Comparison of ENCODE assay signal across 8 mouse cellular contexts in genomic region chr8:128941022-128941641, GRCm38 (mm10).
DNase-seq lines count a peak whose midpoint lies in the region; ATAC-seq and TF ChIP-seq lines count a peak whose summit lies in the region.
"Not testable (repeated sequence)": the region's sequence is repeated elsewhere in the genome, so short reads cannot be mapped to it uniquely, and the experiment has no call there.

No protein-coding gene starts in this region.

- POLR2A ChIA-PET in Patski (lab: Charles Lee), result not testable (repeated sequence)

- not testable (repeated sequence) for H3K9me3 ChIP-seq in intestine, embryonic 15.5 days; lung, embryonic 16.5 days (ENCODE audit: control insufficient read depth, low read length); neural tube, embryonic 14.5 days (ENCODE audit: control insufficient read depth, low read length)

- not testable (repeated sequence) for DNase-seq in Patski (ENCODE audit: low read depth, low spot score)
- peak; percentile 20 to 49 for DNase-seq in cerebellum, postnatal 4 days (ENCODE audit: low spot score in 2 of 2)
- DNase-seq in heart, adult 18-20 months, result peak; percentile 15 to 61
- DNase-seq in layer of hippocampus, postnatal 10 days (ENCODE audit: low spot score in 2 of 2), result peak; percentile 54 to 64
- peak; percentile 31 for DNase-seq in testis, postnatal 14 days (ENCODE audit: low spot score)

- not testable (repeated sequence) for H3K9ac ChIP-seq in intestine, embryonic 15.5 days; lung, embryonic 16.5 days (ENCODE audit: low read length); neural tube, embryonic 14.5 days (replicated peaks; ENCODE audit: low read depth, low read length)

- peaks cover 31% of the 10 kb centered on the region for H3K27me3 ChIP-seq in Patski
- H3K27me3 ChIP-seq in intestine, embryonic 15.5 days (replicated peaks); lung, embryonic 16.5 days (ENCODE audit: control insufficient read depth, insufficient read depth, low read depth, low read length); neural tube, embryonic 14.5 days (ENCODE audit: control insufficient read depth, insufficient read depth, low read length): not testable (repeated sequence)

- not testable (repeated sequence) for ATAC-seq in Patski
- ATAC-seq in intestine, embryonic 15.5 days, result 0 out of 2 replicates have a peak, but pooled peaks have one; percentile 58
- ATAC-seq in lung, embryonic 16.5 days (ENCODE audit: low read depth), result peak; percentile 38; the same call in 1 of the 2 replicates
- peak; percentile 68; the same call in 1 of the 2 replicates for ATAC-seq in neural tube, embryonic 14.5 days (ENCODE audit: low read depth)

- H3K27ac ChIP-seq in intestine, embryonic 15.5 days; lung, embryonic 16.5 days (ENCODE audit: low read length); neural tube, embryonic 14.5 days (ENCODE audit: low read depth, low read length): not testable (repeated sequence)

- not testable (repeated sequence) for H3K4me1 ChIP-seq in intestine, embryonic 15.5 days (replicated peaks); lung, embryonic 16.5 days (replicated peaks; ENCODE audit: control insufficient read depth, insufficient read depth, low read length); neural tube, embryonic 14.5 days (ENCODE audit: control insufficient read depth, insufficient read depth, low read length)

- TF ChIP-seq CTCF in Patski (IDR thresholded peaks at IDR 0.05), result peak; percentile 81

- in situ Hi-C loops in Patski (cut with MboI; ENCODE audit: low pct_unique_long_range_greater_than_20kb), result not testable (repeated sequence)

- H3K4me2 ChIP-seq in intestine, embryonic 15.5 days (replicated peaks), result 0 out of 2 replicates have a peak overlapping the region, but pooled peaks have one; percentile 26
- not testable (repeated sequence) for H3K4me2 ChIP-seq in lung, embryonic 16.5 days (ENCODE audit: low read depth, low read length); neural tube, embryonic 14.5 days (ENCODE audit: low read depth, low read length)

- H3K36me3 ChIP-seq in intestine, embryonic 15.5 days; lung, embryonic 16.5 days (ENCODE audit: control insufficient read depth, insufficient read depth, low read length); neural tube, embryonic 14.5 days (ENCODE audit: control insufficient read depth, insufficient read depth, low read length): not testable (repeated sequence)

- not testable (repeated sequence) for H3K4me3 ChIP-seq in intestine, embryonic 15.5 days (replicated peaks); lung, embryonic 16.5 days (ENCODE audit: low read length); neural tube, embryonic 14.5 days (ENCODE audit: low read depth, low read length)

- WGBS in intestine, embryonic 15.5 days, result 0% methylated on average over 6 of the region's 6 CpGs
- WGBS in lung, embryonic 16.5 days, result 9% methylated on average over 6 of the region's 6 CpGs
- 5% methylated on average over 6 of the region's 6 CpGs for WGBS in neural tube, embryonic 14.5 days

- CTCF ChIA-PET in Patski (lab: Charles Lee), result not testable (repeated sequence)
